Mouse (Mus musculus): Measurements from ENCODE around the gene Tnfaip8l3. TPM values are rescaled to one million over a fixed set of nuclear protein-coding genes. Genes with fewer than 3 reads are reported as not detected.

Tnfaip8l3 gene
- 10 to 100 TPM; 24.3 to 26.7 TPM for total RNA-seq (2021)
- long read RNA-seq, experiment 1, full-length matches to known transcripts = 9 of 12 reads
- long read RNA-seq, experiment 1, partial matches to known transcripts = 0 of 12 reads
- long read RNA-seq, experiment 1, other reads (novel, unspliced or antisense) = 3 of 12 reads
- long read RNA-seq, experiment 2, full-length matches to known transcripts = 9 of 14 reads
- long read RNA-seq, experiment 2, partial matches to known transcripts = 0 of 14 reads
- long read RNA-seq, experiment 2, other reads (novel, unspliced or antisense) = 5 of 14 reads

DNA sequence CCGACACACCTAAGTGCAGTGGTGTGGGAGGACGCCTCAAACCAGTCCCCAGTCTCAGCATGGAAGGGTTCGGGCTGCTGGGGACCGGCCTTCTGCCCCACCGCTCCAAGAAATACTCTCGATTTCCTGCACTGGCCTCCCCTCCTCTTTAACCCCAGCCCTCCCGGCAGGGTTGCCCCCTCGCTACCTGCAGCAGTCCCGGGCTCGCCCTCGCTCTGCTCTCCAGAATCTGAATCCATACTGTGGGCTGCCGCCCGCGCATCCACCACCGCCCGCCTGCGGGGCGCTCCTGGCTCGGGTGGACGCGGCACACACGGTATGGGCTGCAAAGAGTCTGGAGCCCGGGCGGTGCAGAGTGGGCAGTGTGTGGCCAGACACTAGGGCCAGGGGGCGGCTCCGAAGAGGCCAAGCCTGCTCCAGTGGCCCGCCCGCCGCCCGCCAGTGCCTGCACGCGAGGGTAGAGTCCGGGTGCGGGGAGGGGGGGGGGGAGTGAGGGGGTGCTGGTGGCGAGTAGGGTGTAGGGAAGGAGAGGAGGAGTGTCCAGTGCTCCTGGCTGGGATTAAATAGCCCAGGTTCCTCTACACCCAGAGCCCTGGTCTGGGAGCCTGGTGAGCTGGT, at the start of gene Tnfaip8l3:
TSS of gene Tnfaip8l3 (minus strand) at position 357 of the 618 bp plus-strand sequence.
- DNase-seq (ENCODE audit: low spot score in 2 of 2) = no peak

DNA sequence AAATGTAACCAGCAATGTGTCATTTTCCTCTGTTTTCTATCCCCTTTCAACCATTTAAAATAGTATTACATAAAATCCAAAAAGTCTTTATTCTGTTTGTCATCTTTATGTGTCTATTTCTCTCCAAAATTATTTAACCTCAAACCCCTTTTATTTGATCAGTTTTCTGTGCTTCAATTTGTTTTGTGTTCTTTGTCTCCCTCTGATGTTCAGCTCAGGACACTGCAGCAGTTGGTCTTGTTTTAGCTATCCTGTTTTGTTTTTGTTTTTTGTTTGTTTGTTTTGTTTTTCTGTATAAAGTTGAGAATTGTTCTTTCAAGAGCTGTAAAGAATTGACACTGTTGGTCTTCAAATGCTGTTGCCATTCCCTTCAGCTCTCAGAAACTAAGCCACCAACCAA, 44.5 kb upstream of the Tnfaip8l3 start:
- peak in 1 of 2 experiments; percentile 53 for DNase-seq (ENCODE audit: low spot score in 2 of 2)

DNA sequence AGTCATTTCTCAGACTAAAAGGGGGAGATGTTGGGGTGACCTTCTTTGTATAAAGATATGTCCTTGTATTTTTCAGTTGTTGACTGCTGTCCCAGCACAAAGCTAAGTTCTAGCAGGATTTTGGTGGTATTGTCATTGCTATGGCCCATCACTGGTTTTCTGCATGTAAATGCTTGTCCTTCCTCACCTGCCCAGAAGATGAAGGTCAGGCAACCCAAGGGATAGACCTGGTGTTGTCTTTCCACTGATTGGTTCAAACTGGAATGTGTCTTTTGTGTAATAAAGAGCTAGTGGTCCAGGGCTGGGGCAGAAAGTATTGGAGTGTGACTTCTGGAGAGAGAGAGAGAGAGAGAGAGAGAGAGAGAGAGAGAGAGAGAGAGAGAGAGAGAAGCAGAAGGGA, 30.4 kb upstream of the Tnfaip8l3 start:
- no peak for DNase-seq (ENCODE audit: low spot score in 2 of 2)

DNA sequence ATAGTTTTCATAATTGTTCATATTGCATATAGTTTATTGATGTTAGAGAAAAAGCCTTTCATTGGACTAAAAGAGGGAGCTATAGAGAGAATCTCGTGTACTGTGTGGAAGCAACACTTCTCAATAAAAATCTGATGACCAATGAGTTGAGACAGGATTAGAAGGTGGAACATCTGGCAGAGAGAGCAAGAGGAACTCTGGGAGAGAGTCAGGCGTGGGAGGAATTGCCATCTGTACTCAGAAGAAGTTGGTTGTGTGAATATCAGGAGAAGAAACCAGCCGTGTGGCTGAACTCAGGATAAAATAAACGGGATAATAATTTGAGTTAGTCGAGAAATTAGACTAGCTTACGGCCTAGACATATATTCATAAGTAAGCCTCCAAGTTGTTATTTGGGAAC, 28.9 kb upstream of the Tnfaip8l3 start:
- no peak for DNase-seq (ENCODE audit: low spot score in 2 of 2)

DNA sequence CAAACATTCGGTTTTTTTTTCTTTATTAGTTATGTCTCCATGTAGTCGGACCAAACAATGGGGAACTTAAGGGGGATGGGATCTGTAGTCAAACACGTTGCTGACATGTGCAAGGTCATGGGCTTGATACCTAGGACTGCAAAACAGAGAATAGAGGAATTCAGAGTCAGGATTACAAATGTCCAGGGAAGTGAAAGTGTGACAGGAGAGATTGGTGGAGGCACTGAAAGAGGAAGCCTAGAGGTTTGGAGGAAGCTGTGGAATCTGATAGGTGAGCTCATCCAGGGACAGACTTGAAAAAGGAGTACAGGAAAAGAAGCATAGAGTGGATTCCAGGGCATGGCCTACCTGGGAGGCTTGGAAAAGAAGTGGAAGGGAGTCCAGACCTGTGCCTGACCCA, 16.1 kb upstream of the Tnfaip8l3 start:
- DNase-seq (ENCODE audit: low spot score in 2 of 2) = no peak

DNA sequence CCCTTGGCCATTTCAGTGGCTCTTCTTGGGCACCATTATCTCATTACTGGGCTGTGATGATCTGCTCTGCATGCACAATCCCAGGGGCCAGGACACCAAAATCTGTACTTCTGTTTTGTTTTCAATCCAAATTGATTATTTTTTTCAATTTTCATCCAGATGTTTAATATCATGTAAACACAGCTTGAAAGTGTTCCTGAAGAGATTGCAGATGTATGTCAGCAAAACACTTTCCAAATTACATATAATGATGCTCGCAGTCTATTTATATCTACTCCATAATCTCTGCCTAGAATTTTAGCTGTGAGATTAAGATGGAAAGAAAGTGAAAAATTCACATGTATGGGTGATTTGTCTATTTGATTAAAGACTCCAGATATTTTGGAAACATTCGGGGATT, 9.6 kb upstream of the Tnfaip8l3 start:
- no peak for DNase-seq (ENCODE audit: low spot score in 2 of 2)

DNA sequence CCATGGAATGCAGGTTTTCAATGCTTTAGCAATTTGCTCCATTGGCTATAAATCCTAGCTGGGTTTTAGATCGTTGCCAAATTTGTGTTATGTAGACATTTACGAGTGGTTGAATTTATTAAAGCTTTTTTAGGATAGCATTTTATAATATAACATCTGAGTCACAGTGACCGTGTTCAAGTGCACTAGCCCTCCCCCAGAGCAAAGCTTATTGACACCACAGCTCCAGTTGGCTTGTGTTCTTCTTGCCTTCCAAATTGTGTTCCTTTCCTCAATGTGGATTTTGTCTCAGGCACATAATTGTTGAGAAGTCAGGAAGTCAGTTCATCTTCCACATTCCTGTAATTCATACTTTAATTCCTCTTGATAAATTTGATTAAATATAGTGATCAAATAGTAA, 6.7 kb upstream of the Tnfaip8l3 start:
- DNase-seq (ENCODE audit: low spot score in 2 of 2) = no peak

DNA sequence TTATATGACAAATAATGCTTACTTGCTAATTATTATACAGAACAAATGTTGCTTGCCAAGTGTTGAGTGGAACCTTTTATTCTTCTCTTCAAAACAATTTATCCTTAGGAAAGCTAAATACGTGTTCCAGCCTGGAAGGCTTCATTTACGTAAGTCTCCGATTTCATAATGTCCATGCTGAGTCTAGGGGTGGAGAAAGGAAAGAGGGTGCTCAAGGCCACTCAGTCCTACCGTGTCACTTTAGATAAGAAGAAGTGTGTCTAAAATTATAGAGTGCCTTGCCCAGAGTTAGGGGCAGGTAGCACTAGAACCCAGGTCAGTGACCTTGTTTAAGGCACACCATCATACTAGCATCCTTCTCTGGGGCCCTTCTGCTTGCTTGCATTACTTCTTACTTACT, 5.5 kb upstream of the Tnfaip8l3 start:
- no peak for DNase-seq (ENCODE audit: low spot score in 2 of 2)

DNA sequence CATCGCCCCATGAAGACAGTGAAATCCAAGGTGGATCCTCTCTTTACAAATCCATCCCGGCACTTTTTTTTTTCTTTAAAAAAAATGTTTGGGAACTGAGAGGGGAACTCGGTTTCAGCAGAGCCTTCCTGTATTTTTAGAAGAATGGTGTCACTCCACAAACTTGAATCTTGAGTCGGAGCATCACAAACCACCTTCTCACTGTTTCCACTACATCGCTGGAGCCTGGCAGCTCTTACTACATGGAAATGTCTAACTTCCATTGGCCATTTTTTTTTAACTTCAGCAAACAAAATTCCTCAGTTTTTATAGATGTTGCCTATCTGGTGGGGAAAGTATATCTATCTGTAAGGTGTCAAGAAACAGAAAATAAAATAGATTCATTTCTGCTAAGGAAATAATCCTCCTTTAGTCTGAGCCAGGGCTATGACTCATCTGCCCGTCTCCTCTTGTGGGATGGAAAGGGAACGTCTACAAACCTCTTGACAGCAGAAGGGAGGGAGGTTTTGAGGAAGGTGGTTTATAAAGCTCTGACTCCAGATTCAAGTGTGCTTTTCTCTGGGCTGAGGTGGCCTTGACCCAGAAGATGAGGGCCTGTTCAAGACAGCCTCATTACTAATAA, 3.4 kb upstream of the Tnfaip8l3 start:
- DNase-seq (ENCODE audit: low spot score in 2 of 2) = no peak

DNA sequence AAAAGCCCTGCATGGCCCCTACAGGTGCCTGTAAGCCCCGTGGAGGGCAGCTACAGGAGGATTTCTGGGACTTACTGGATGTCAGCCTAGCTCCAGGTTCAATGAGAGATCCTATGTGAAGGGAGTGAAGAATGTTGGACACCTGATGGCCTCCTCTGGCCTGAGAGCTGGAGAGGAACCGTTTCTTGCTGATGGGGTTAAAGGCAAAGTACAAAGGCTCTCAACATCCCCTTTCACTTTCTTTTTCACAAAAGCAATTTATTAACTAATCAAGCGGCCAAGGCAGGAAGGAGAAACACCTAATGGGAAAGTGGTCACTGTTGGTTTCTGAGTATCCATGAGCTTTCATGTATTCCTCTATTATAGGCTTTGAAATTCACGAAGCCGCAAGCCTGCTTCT, 1.0 kb upstream of the Tnfaip8l3 start:
- no peak for DNase-seq (ENCODE audit: low spot score in 2 of 2)

DNA sequence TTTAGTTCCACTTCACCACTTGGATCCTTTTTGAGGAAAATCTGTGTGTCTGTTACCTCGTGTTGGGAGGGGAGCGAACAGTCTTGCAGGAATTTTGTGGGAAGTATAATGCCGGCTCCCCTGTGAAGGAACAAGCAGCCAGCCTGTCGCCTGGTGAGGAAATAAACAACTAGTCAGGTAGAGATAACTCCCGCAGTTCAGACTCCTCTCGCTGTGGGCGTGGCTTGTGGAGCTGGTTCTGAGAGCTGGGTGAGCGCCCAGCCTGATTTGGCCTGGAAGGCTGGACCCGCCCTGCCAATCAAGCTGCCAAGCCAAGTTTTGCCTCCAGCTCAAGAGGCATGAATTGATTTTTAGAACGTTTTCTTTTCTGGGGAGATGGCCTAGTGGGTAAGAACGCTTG, 589 bp upstream of the Tnfaip8l3 start:
- peak; percentile 56 to 76 for DNase-seq (ENCODE audit: low spot score in 2 of 2)

DNA sequence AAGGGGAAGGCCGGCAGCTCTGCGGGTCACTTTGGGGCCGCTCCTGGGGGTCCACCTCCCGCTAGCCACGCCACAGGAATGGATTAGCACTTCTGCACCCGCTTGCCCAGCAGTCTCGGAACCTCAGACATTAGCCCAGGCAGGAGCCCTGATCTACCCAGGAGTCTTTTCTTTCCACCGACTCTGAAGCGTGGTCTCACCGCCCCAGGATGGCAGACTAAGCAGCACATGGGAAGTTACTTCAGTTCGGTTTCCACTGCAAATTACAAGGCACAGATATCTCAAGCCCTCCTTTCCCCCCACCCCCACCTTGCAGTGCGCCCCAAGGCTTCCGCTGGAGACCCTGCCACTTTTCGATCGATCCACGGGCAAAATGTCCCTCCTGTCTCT, 551 bp downstream of the Tnfaip8l3 start:
- no peak for DNase-seq (ENCODE audit: low spot score in 2 of 2)

DNA sequence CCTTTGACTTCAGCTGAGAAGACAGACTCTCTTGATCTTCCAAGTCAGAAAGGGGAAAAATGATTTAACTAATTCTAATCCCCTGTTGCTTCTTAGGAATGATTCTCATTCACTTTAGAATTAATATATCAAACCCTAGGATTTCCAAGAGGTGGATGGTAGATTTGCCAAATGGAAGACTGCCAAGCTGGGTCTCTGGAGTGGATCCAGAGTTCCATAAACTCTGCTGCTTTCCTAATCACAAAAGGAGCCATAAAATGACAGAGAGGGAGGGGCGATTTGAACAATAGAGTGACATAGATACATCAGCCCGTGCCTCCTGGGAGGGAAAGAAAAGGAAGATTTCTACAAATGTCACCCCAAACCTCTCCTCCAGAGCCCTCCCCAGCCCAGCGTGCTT, 3.4 kb downstream of the Tnfaip8l3 start:
- no peak for DNase-seq (ENCODE audit: low spot score in 2 of 2)

DNA sequence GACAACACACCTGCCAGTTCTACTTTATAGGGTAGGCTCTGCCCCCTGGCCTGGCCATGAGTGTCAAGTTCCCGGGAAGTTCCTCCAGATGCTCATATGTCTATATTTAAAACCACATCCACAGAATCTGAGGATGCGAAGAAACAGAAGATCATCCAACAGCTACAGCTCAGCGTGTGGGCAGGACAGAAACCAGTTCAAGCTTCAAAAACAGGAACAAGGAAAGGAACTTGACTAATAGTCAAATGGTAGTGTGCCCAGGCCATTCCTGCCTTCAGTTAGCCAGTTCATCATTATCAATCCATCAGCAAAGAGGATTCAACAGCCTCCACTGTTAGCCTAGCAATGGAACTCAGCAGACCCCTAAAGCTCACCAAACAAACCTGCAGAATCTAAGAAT, 4.5 kb downstream of the Tnfaip8l3 start:
- no peak for DNase-seq (ENCODE audit: low spot score in 2 of 2)

DNA sequence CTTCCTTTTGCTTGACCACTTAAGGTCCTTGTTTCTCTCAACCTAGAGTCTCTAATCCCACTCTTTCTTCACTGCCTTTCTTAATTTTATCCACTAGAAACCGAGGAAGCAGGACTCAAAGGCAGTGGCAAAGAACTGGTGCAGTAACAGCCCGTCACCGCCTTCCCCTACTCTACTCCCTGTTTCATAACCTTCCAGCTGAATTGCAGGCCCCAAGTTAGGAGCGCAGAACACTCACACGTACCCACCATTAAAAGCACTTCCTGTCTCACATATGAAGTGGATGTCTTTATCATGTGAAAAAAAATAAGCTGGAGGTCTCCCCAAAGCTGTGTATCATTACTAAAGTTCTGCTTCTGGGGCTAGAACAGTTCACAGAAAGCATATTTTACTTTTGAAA, 6.5 kb downstream of the Tnfaip8l3 start:
- no peak for DNase-seq (ENCODE audit: low spot score in 2 of 2)

DNA sequence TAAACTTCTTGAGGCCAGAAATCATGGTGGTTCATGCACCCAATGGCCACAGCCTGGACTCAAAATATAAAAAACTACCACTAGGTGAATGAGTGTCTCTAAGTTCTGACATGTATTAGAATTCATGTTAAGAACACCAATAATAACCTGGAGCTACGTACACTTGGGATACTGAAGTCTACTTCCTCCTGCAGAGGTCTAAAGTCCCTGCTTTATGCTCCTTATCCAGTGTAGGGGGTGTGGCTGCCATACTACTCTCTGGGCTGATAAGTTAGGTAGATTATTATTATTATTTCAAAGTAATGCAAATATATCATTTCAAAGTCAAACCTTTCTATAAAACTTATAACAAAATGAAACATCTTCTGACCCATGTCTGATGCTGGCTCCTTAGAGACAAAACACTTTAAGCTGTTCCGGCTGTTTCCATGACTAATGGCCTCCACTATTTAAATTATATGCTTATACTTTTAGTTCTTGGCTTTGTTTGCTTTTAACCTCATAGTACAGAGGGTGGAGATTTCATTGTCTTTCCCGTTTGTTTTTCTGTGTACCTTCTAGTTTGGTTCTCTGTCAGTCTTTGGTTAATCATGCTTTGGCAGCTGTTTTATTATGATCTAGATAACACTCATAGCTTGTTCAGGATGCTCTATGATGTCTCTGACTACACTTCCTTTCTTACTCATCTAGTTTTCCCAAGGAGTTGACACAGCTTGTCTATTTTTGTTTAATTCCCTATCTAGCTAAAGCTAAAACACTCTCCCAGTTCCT, 16.7 kb downstream of the Tnfaip8l3 start:
- DNase-seq (ENCODE audit: low spot score in 2 of 2) = no peak

DNA sequence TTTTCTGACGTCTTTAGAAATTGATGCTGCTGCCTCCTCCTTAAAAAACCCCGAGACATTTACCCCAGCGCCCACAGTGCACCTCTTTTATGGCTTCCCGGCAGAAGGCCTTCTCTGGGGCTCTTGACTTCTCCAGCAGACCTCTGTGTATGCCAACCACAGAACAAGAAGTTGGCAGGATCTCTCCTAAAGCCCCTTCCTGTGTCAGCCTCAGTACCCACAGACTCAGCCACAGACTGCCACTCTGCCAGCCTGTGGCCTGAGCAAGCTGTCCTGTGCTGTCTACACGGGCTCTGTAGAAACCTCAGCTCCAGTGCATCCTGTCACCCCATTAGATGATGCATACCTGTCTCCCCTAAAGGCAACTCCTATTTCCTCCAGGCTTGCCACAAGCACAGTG, 19.2 kb downstream of the Tnfaip8l3 start:
- DNase-seq (ENCODE audit: low spot score in 2 of 2) = no peak

DNA sequence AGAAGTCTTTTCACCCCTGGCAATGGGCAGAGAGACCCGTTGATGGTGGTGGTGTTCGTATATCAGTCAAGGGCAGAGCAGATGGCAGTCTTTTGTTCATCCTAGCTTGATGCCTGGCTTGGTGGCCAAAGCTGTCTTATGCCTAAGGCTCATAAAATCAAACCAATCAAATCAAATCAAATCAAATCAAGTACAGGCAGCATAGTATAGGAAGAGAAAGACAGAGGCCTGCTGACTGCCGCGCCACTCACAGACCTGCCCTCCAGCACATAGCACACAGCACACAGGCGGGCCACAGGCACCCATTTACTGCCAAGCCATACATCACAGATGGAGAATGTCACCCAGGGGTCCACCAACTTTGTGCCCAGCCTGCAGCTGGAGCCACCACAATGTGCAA, 25.1 kb downstream of the Tnfaip8l3 start:
- DNase-seq (ENCODE audit: low spot score in 2 of 2) = no peak

DNA sequence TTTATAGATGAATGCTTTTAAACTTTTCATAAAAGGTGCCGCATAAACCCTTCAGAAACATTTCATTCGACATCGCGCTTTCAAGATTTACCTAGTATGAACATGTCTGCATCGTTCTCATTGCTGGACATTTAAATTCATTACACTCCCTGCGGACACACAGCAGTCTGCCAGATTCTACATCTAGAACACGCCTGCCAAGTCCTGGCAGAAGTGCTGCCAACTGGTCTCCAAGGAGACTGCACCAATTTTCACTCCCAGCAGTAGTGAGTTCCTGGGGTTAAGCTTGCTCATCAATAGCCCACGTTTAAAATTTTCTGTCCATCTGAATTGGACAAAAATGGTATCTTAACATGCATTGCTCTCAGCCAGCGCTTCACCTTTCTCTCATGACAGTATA, 30.5 kb downstream of the Tnfaip8l3 start:
- DNase-seq (ENCODE audit: low spot score in 2 of 2) = peak; percentile 16 to 42

DNA sequence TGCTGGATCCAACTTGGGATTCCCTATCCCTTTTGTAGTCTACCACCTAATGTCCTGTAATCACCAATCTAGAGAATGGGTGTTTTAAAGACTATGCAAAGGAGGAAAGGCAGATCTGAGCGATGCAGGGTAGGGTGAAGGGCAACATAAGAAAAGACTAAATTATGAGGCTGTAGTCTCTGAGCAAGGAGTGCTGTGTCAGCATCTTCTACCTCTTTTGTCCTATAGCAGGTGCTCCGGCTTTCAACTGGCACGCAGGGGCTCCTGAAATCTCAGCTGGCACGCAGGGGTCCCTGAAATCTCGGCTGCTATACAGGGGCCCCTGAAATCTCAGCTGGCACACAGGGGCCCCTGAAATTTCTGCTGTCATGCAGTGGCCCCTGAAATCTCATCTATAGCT, 33.5 kb downstream of the Tnfaip8l3 start:
- no peak for DNase-seq (ENCODE audit: low spot score in 2 of 2)

DNA sequence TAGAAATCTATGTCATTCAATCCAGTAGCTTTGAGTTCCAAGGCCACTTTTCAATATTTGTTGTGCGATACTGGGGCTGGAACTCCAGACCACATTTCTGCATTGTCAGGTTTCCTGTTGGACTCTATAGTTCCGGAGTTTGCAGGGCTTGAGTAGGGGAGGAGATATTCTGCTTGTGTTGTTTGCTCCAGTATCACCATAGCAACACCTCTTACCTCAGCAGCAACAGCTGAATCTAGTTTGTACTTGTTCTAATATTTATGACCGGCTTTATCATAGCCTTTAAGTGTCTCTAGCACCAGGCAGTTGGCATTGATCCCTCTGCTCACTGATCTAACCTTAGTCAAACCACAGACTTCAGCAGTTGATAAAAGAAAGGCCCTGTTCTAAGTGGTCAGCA, 45.4 kb downstream of the Tnfaip8l3 start:
- DNase-seq (ENCODE audit: low spot score in 2 of 2) = no peak

DNA sequence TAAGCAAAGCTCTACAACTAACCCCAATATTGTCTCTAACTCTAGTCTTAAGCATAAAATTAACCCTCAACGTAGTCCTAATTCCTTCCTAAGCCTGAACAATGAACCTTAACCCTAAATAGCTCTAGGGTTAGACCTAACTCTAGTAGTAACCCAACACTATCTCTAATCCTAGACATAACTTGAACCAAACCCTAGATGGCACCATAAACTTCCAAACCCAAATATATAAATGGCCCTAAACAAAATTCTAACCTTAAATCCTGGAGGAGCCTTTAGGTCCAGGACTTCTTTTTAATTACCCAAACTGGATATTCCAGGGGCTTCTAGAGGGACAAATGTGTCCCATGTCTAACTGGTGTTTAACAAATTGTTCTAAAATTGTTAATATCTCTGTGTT, 73.7 kb downstream of the Tnfaip8l3 start:
- no peak for DNase-seq (ENCODE audit: low spot score in 2 of 2)

All from layer of hippocampus, postnatal 14 days (tissue).